Mouse (Mus musculus): Measurements from ENCODE around the gene Cdh6.

The Cdh6 gene

GRCm38 (mm10) chr15:13165094-13165885 is 8.2 kb downstream of the Cdh6 start:
- DNase-seq (ENCODE audit: low spot score in 2 of 2) = no peak

GRCm38 (mm10) chr15:13155820-13156219 is 17.7 kb downstream of the Cdh6 start:
- no peak for DNase-seq (ENCODE audit: low spot score in 2 of 2)

GRCm38 (mm10) chr15:13155418-13155817 is 18.1 kb downstream of the Cdh6 start:
- DNase-seq (ENCODE audit: low spot score in 2 of 2) = no peak

GRCm38 (mm10) chr15:13141983-13142382 is 31.5 kb downstream of the Cdh6 start:
- no peak for DNase-seq (ENCODE audit: low spot score in 2 of 2)

- DNase-seq (ENCODE audit: low spot score in 2 of 2) = no peak
Measured at GRCm38 (mm10) chr15:13139662-13140061, 33.8 kb downstream of the Cdh6 start.

- DNase-seq (ENCODE audit: low spot score in 2 of 2) = peak in 1 of 2 experiments; percentile 3
Measured at GRCm38 (mm10) chr15:13137166-13137565, 36.3 kb downstream of the Cdh6 start.

GRCm38 (mm10) chr15:13134086-13134485 is 39.4 kb downstream of the Cdh6 start:
- DNase-seq (ENCODE audit: low spot score in 2 of 2) = no peak

GRCm38 (mm10) chr15:13133370-13133769 is 40.1 kb downstream of the Cdh6 start:
- DNase-seq (ENCODE audit: low spot score in 2 of 2) = no peak

- DNase-seq (ENCODE audit: low spot score in 2 of 2) = no peak
Measured at GRCm38 (mm10) chr15:13132493-13132892, 41.0 kb downstream of the Cdh6 start.

GRCm38 (mm10) chr15:13130246-13130645 is 43.2 kb downstream of the Cdh6 start:
- no peak for DNase-seq (ENCODE audit: low spot score in 2 of 2)

GRCm38 (mm10) chr15:13100341-13100740 is 73.1 kb downstream of the Cdh6 start:
- no peak for DNase-seq (ENCODE audit: low spot score in 2 of 2)

GRCm38 (mm10) chr15:13097861-13098260 is 75.6 kb downstream of the Cdh6 start:
- DNase-seq (ENCODE audit: low spot score in 2 of 2) = no peak

- DNase-seq (ENCODE audit: low spot score in 2 of 2) = no peak
Measured at GRCm38 (mm10) chr15:13095406-13095805, 78.1 kb downstream of the Cdh6 start.

- DNase-seq (ENCODE audit: low spot score in 2 of 2) = no peak
Measured at GRCm38 (mm10) chr15:13094881-13095256, 78.6 kb downstream of the Cdh6 start.

GRCm38 (mm10) chr15:13093954-13094880 is 79.3 kb downstream of the Cdh6 start:
- DNase-seq (ENCODE audit: low spot score in 2 of 2) = no peak

- no peak for DNase-seq (ENCODE audit: low spot score in 2 of 2)
Measured at GRCm38 (mm10) chr15:13092064-13092463, 81.4 kb downstream of the Cdh6 start.

GRCm38 (mm10) chr15:13088504-13089058 is 84.9 kb downstream of the Cdh6 start:
- DNase-seq (ENCODE audit: low spot score in 2 of 2) = peak in 1 of 2 experiments; percentile 1

- DNase-seq (ENCODE audit: low spot score in 2 of 2) = no peak
Measured at GRCm38 (mm10) chr15:13084746-13085145, 88.7 kb downstream of the Cdh6 start.

GRCm38 (mm10) chr15:13076908-13077669 is 96.4 kb downstream of the Cdh6 start:
- peak in 1 of 2 experiments; percentile 2 for DNase-seq (ENCODE audit: low spot score in 2 of 2)

GRCm38 (mm10) chr15:13074047-13074446 is 99.4 kb downstream of the Cdh6 start:
- no peak for DNase-seq (ENCODE audit: low spot score in 2 of 2)

GRCm38 (mm10) chr15:13068213-13068516 is 105.3 kb downstream of the Cdh6 start:
- no peak for DNase-seq (ENCODE audit: low spot score in 2 of 2)
